Comparison of ENCODE assay signal across 34 mouse cellular contexts in genomic region chr5:62618286-62618685, GRCm38 (mm10).
"Had no signal": no experiment of that assay in that cellular context is flagged by ENCODE, and none has a peak within 500 bp of the region (broad histone marks: within the 10 kb centered on the region; RNA-seq: fewer than 3 reads in every experiment).

No protein-coding gene starts in this region.

- H3K27me3 ChIP-seq: heart, embryonic 12.5 days; heart, embryonic 13.5 days; heart, embryonic 15.5 days; hindbrain, embryonic 12.5 days; hindbrain, embryonic 13.5 days; hindbrain, embryonic 15.5 days; intestine, embryonic 15.5 days; kidney, embryonic 15.5 days had no signal

- ATAC-seq: hindbrain, embryonic 16.5 days; hindbrain, postnatal 0 days; inflammation-experienced regulatory T-cells, adult 6 months; intestine, embryonic 15.5 days; intestine, embryonic 16.5 days; intestine, postnatal 0 days had no signal

- H3K27ac ChIP-seq: heart, embryonic 10.5 days; heart, embryonic 13.5 days; heart, embryonic 15.5 days; hindbrain, embryonic 10.5 days; hindbrain, embryonic 12.5 days; hindbrain, embryonic 13.5 days; hindbrain, embryonic 14.5 days; hindbrain, embryonic 15.5 days; hindbrain, postnatal 0 days; intestine, embryonic 15.5 days; kidney, embryonic 15.5 days; kidney, postnatal 0 days; layer of hippocampus, adult 2 months; left cerebral cortex, adult 2 months had no signal

- H3K4me3 ChIP-seq: heart, embryonic 10.5 days; heart, embryonic 12.5 days; heart, embryonic 13.5 days; heart, embryonic 15.5 days; hindbrain, embryonic 10.5 days; hindbrain, embryonic 12.5 days; hindbrain, embryonic 13.5 days; hindbrain, embryonic 15.5 days; intestine, embryonic 15.5 days; kidney, embryonic 15.5 days; layer of hippocampus, adult 2 months; left cerebral cortex, adult 2 months had no signal

- H3K9me3 ChIP-seq: heart, embryonic 10.5 days; heart, embryonic 12.5 days; heart, embryonic 13.5 days; heart, embryonic 15.5 days; hindbrain, embryonic 10.5 days; hindbrain, embryonic 12.5 days; hindbrain, embryonic 13.5 days; hindbrain, embryonic 15.5 days; intestine, embryonic 15.5 days; kidney, embryonic 15.5 days had no signal

- DNase-seq: heart, postnatal 10 days; heart, postnatal 14 days; heart, postnatal 36 days; heart, postnatal 4 days; kidney, adult 11 months; kidney, adult 18-20 months; kidney, adult 2 months; kidney, adult 8-10 months; kidney, adult 9 months; kidney, postnatal 10 days; kidney, postnatal 14 days; kidney, postnatal 25 days; layer of hippocampus, adult 9-11 months; layer of hippocampus, postnatal 36 days had no signal

- H3K4me2 ChIP-seq: heart, embryonic 11.5 days; heart, embryonic 12.5 days; heart, embryonic 13.5 days; heart, embryonic 15.5 days; hindbrain, embryonic 12.5 days; hindbrain, embryonic 13.5 days; hindbrain, embryonic 14.5 days; hindbrain, embryonic 15.5 days; intestine, embryonic 15.5 days; kidney, embryonic 15.5 days had no signal

- H3K36me3 ChIP-seq: heart, embryonic 10.5 days; heart, embryonic 12.5 days; heart, embryonic 13.5 days; heart, embryonic 15.5 days; hindbrain, embryonic 10.5 days; hindbrain, embryonic 12.5 days; hindbrain, embryonic 13.5 days; hindbrain, embryonic 15.5 days; intestine, embryonic 15.5 days; kidney, embryonic 15.5 days had no signal

- H3K9ac ChIP-seq: heart, embryonic 12.5 days; heart, embryonic 13.5 days; heart, embryonic 15.5 days; hindbrain, embryonic 12.5 days; hindbrain, embryonic 13.5 days; hindbrain, embryonic 14.5 days; hindbrain, embryonic 15.5 days; intestine, embryonic 15.5 days; kidney, embryonic 15.5 days had no signal

- H3K4me1 ChIP-seq: heart, embryonic 10.5 days; heart, embryonic 12.5 days; heart, embryonic 13.5 days; heart, embryonic 15.5 days; hindbrain, embryonic 10.5 days; hindbrain, embryonic 12.5 days; hindbrain, embryonic 13.5 days; hindbrain, embryonic 15.5 days; intestine, embryonic 15.5 days; kidney, embryonic 15.5 days had no signal
